Mouse (Mus musculus) testis, adult 2 months (tissue): ENCODE measurements around the gene Ccdc43. TPM values are rescaled to one million over a fixed set of nuclear protein-coding genes. Genes with fewer than 3 reads are reported as not detected.
"Not testable (repeated sequence)": the region's sequence is repeated elsewhere in the genome, so short reads cannot be mapped to it uniquely, and the experiment has no call there.

Source experiments
- H3K27ac ChIP-seq: fragments of 200-500 bp; 2 replicates; pipeline ENCODE4 v1.5.1; 2012; ENCODE audit warnings: low read depth, low read length; ENCODE audit not compliant: control insufficient read depth, insufficient read depth
- H3K27me3 ChIP-seq: fragments of 200-500 bp; 2 replicates; pipeline ENCODE4 v1.6.1; 2012; ENCODE audit warnings: mild to moderate bottlenecking, low read length, moderate library complexity; ENCODE audit not compliant: control insufficient read depth, insufficient read depth
- H3K36me3 ChIP-seq: fragments of 200-500 bp; 2 replicates; pipeline ENCODE4 v1.6.1; 2012; ENCODE audit warnings: mild to moderate bottlenecking, low read length; ENCODE audit not compliant: control insufficient read depth, insufficient read depth
- H3K4me1 ChIP-seq: fragments of 200-500 bp; 2 replicates; pipeline ENCODE4 v1.6.1; 2012; ENCODE audit warnings: low read length; ENCODE audit not compliant: control insufficient read depth, insufficient read depth
- H3K4me3 ChIP-seq: fragments of 200-500 bp; 2 replicates; pipeline ENCODE4 v1.5.1; 2012; ENCODE audit warnings: low read depth, mild to moderate bottlenecking, low read length, moderate library complexity, mixed read lengths; ENCODE audit not compliant: control insufficient read depth
- CTCF ChIP-seq: fragments of 200-500 bp; IDR thresholded peaks from 2 replicates; pipeline ENCODE4 v1.5.1; 2012; ENCODE audit warnings: low read depth, mild to moderate bottlenecking, inconsistent platforms, low read length, moderate library complexity; ENCODE audit not compliant: control insufficient read depth, insufficient read depth, insufficient replicate concordance
- POLR2A ChIP-seq: fragments of 200-500 bp; IDR thresholded peaks from 2 replicates; pipeline ENCODE4 v1.6.1; 2012; ENCODE audit warnings: low read depth, mild to moderate bottlenecking, inconsistent platforms, low read length, moderate library complexity; ENCODE audit not compliant: control insufficient read depth
- polyA plus RNA-seq: library from polyadenylated mRNA; depleted of rRNA; stranded (reverse); fragments of >200 nt; gene quantifications from 2 replicates; pipeline ENCODE4 v1.2.3, GENCODE M21; 2012

Gene Ccdc43
- polyA plus RNA-seq, 1 experiment: 7.4 TPM

GRCm38 (mm10) chr11:102712411-102712810, 14.8 kb upstream of the Ccdc43 start:
- no peaks in the 10 kb centered on the region for H3K27me3 ChIP-seq
- no peak overlapping the region for H3K27ac ChIP-seq
- TF ChIP-seq POLR2A (no peak), CTCF (no peak)
- H3K4me1 ChIP-seq: peaks cover 4% of the 10 kb centered on the region; the same call in 1 of the 2 replicates
- no peak overlapping the region for H3K4me3 ChIP-seq
- H3K36me3 ChIP-seq: no peaks in the 10 kb centered on the region

DNA sequence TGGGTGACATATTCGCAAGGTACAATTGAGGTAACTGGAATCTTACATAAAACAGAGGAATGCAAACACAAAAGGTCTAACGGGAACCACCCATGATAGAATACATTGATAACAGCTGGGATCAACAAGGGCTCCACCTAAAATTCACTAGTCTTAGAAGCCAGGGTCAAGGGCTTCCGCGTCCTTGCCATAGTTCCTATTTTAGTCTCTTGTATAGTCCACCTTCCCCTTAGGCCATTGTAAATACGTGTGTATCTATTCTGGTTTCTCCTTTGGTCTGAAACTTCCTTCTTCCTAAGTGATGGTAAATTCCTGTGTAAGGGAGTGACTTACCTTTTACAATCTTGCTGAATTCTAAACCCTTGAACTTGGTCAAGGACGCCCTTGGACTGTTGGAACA, 4.6 kb upstream of the Ccdc43 start:
- H3K27ac ChIP-seq, H3K4me1 ChIP-seq, H3K27me3 ChIP-seq, H3K4me3 ChIP-seq, H3K36me3 ChIP-seq: not testable (repeated sequence)

DNA sequence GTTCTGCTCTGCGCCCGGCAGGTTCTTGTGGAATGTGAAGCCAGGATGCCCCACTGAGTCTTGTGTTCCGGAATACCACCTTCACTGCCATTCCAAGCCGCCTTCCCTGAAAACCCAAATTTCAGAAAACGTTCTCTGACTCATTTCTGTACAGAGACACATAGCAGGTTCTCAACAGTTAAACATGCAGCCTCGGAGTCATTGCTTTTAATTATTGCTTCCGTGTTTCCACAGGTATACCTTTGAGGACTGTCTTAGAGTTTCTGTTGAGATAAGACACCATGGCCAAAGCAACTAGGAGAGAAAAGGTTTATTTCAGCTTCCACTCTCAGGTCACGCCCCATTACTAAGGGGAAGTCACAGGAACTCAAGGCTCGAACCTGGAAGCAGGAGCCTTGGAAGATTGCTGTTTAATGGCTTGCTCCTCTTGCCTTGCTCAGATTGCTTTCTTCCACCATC, 465 bp upstream of the Ccdc43 start:
- TF ChIP-seq CTCF (no peak), POLR2A (no peak)
- H3K4me1 ChIP-seq: peaks cover 12% of the 10 kb centered on the region
- H3K27ac ChIP-seq: peak overlapping the region; percentile 52; the same call in 1 of the 2 replicates
- no peaks in the 10 kb centered on the region for H3K27me3 ChIP-seq
- H3K4me3 ChIP-seq: peak overlapping the region; percentile 91
- H3K36me3 ChIP-seq: no peaks in the 10 kb centered on the region

GRCm38 (mm10) chr11:102695289-102695688, 2.3 kb downstream of the Ccdc43 start:
- Histone ChIP-seq H3K27ac (no peak overlapping the region), H3K27me3 (no peaks in the 10 kb centered on the region), H3K4me3 (no peak overlapping the region), H3K4me1 (peaks cover 12% of the 10 kb centered on the region), H3K36me3 (no peaks in the 10 kb centered on the region)
- TF ChIP-seq CTCF (no peak), POLR2A (no peak)

GRCm38 (mm10) chr11:102690162-102690561, 7.4 kb downstream of the Ccdc43 start:
- Histone ChIP-seq H3K27ac (no peak overlapping the region), H3K4me3 (no peak overlapping the region), H3K4me1 (no peaks in the 10 kb centered on the region), H3K27me3 (no peaks in the 10 kb centered on the region), H3K36me3 (no peaks in the 10 kb centered on the region)
- no peak for TF ChIP-seq POLR2A
- peak; percentile 61; the same call in 1 of the 2 replicates for TF ChIP-seq CTCF

DNA sequence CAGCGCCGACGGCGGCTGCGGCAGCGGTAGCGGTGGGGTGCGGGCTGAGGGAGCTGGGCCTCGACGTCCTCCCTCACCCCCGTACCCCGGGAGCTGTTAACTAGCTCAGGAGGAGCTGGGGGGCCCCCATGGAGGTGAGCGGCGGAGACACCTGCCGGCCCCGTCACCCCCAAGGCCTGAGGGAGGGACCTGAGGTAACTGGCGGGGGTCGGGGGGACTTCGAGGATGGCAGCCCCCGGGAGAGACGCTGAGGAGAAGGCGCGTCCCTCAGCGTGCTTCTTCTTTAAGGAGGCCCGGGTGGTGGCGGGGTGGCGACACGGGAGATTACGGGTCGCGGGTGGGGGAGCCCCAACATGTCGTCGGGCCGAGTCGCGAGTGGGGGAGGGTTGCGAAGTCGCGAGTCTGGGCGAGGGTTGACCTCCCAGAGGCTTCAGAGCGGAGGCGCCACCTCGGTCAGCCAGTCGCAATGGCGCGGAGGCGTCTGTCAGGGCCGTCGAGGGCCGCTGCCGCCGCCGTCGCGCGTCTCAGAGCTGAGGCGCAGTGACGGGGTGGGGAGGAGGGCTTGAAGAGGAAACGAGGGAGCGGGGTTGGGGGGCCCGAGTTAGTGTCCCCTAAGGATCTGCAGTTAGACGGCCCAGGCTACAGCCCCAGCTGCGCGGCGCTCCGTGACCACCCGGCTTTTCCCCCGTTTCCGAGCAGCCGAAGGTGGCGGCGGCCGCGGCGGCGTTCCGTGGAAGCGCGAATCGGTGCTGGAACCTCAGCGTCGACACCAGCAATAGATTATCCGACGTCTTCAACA, 31.7 kb downstream of the Ccdc43 start:
- Histone ChIP-seq H3K4me3 (peak overlapping the region; percentile 92), H3K27me3 (no peaks in the 10 kb centered on the region), H3K4me1 (peaks cover 3% of the 10 kb centered on the region; the same call in 1 of the 2 replicates), H3K36me3 (no peaks in the 10 kb centered on the region; the same call in 1 of the 2 replicates), H3K27ac (peak overlapping the region; percentile 99)
- TF ChIP-seq POLR2A: no peak; the same call in 1 of the 2 replicates
- no peak for TF ChIP-seq CTCF

- TF ChIP-seq CTCF (no peak), POLR2A (no peak)
- Histone ChIP-seq H3K27me3 (no peaks in the 10 kb centered on the region), H3K27ac (peak overlapping the region; percentile 99), H3K4me1 (peaks cover 3% of the 10 kb centered on the region; the same call in 1 of the 2 replicates), H3K36me3 (no peaks in the 10 kb centered on the region; the same call in 1 of the 2 replicates), H3K4me3 (peak overlapping the region; percentile 92)
Observed at GRCm38 (mm10) chr11:102665151-102665550, 32.4 kb downstream of the Ccdc43 start.

- Histone ChIP-seq H3K27me3 (no peaks in the 10 kb centered on the region), H3K4me1 (peaks cover 7% of the 10 kb centered on the region), H3K27ac (peak within 1 kb of the TSS; percentile 99), H3K4me3 (peak within 1 kb of the TSS; percentile 92), H3K36me3 (no peaks in the 10 kb centered on the region; the same call in 1 of the 2 replicates)
- 0 out of 2 replicates have a peak, but pooled peaks have one; percentile 7 for TF ChIP-seq POLR2A
- no peak for TF ChIP-seq CTCF
Observed at GRCm38 (mm10) chr11:102663416-102663815, 34.2 kb downstream of the Ccdc43 start, which contains the start of gene Meioc. Gene Meioc (plus strand): TSS chr11:102663716.
